Mouse (Mus musculus) heart, adult 2 months (tissue): ENCODE measurements around the gene Lrp11.

Source experiments
- CTCF ChIP-seq: fragments of 200-600 bp; IDR thresholded peaks from 2 replicates; pipeline ENCODE4 v1.8.1; 2022; ENCODE audit warnings: antibody characterized with exemption, mild to moderate bottlenecking, moderate library complexity
- EP300 ChIP-seq: fragments of 200-500 bp; IDR thresholded peaks from 2 replicates; pipeline ENCODE4 v1.6.1; 2011; ENCODE audit warnings: low read depth, low read length, control low read depth; ENCODE audit not compliant: insufficient read depth
- POLR2A ChIP-seq: fragments of 200-500 bp; IDR thresholded peaks from 2 replicates; pipeline ENCODE4 v1.6.1; 2011; ENCODE audit warnings: mild to moderate bottlenecking, low read depth, low read length, control low read depth; ENCODE audit not compliant: insufficient read depth

DNA sequence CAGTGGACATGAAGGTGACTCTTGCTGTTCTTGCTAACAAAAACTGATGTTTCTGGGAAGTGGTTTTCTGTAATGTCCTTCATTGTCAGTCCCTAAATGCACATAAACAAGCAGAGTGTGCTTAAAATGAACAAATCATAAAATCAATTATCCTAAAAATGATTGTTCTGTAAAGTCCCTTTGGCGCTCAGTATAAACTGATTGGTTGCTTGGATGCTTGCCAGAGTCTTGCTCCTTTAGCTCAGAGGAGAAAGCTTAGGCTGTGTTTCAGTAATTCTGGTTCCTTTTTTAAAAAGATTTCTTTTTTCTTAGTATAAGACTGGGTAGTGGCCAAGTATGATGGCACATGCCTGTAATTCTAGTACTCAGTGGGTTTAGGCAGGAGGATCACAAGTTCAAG, 6.7 kb downstream of the Lrp11 start:
- TF ChIP-seq CTCF (no peak), POLR2A (no peak), EP300 (no peak)
